Mouse (Mus musculus) embryonic stem cell, embryonic (primary cell): ENCODE data around the gene Zfp628.

Experiments used
- CTCF ChIA-PET, 4 experiments: fragments of 300-600 bp in 2 of 4; fragments of 350-600 bp in 2 of 4; sonication (Branson Sonifier 250); formaldehyde crosslinking; loops; one replicate each; lab custom pipeline; 2022; ENCODE audit warnings: inconsistent platforms in 2 of 4; lab: Charles Lee
- POLR2A ChIA-PET, 4 experiments: fragments of 300-600 bp in 2 of 4; fragments of 350-600 bp in 2 of 4; sonication (Branson Sonifier 250); formaldehyde crosslinking; loops; one replicate each; lab custom pipeline; 2022; ENCODE audit warnings: antibody characterized with exemption in 4 of 4, inconsistent platforms in 1 of 4; lab: Charles Lee

Gene Zfp628

GRCm38 (mm10) chr7:4940068-4940479, 25.1 kb downstream of the Zfp628 start:
- ChIA-PET POLR2A (interaction anchor here (0.6 to 2.5 kb wide), 25 partner anchors 9 to 187 kb away, joined by 3 to 13 read pairs (median 4); partner anchors contain the start of genes Sbk2 (in 3 of the 4), Ube2s (in 3 of the 4), Cox6b2 (in 1 of the 4) and Isoc2a (in 1 of the 4)), CTCF (interaction anchor here (0.5 to 3.8 kb wide), 79 partner anchors 9 to 513 kb away, joined by 3 to 29 read pairs (median 4); partner anchors contain the start of genes Sbk2 (in 4 of the 4), Zfp628 (in 3 of the 4), Isoc2a (in 2 of the 4) and Ssc5d (in 2 of the 4))

- ChIA-PET CTCF (interaction anchor here in 2 of 4 experiments (0.7 to 3.8 kb wide), 8 partner anchors 21 to 119 kb away, joined by 3 to 27 read pairs (median 4); partner anchors contain the start of gene Sbk2 (in 2 of the 2)), POLR2A (interaction anchor here in 2 of 4 experiments (1.3 to 1.4 kb wide), 2 partner anchors 31 to 77 kb away, joined by 3 read pairs; no protein-coding TSS in a partner anchor)
Observed at GRCm38 (mm10) chr7:4942673-4943072, 27.7 kb downstream of the Zfp628 start.

- ChIA-PET CTCF (interaction anchor here (0.6 to 3.8 kb wide), 11 partner anchors 20 to 183 kb away, joined by 3 to 27 read pairs (median 5); partner anchors contain the start of gene Sbk2 (in 3 of the 4)), POLR2A (interaction anchor here in 3 of 4 experiments (0.7 to 1.6 kb wide), 8 partner anchors 14 to 191 kb away, joined by 3 to 5 read pairs (median 3); partner anchors contain the start of genes Ube2s (in 2 of the 3), Cox6b2 (in 1 of the 3), Gm44973 (in 1 of the 3) and Sbk2 (in 1 of the 3))
Observed at GRCm38 (mm10) chr7:4943223-4943815, 28.3 kb downstream of the Zfp628 start.

- CTCF ChIA-PET, result interaction anchor here in 2 of 4 experiments (0.6 to 2.0 kb wide), 3 partner anchors 16 to 1267 kb away, joined by 3 to 8 read pairs (median 4); partner anchors contain the start of gene Sbk2 (in 2 of the 2)
- POLR2A ChIA-PET, result interaction anchor here in 2 of 4 experiments (0.6 to 1.2 kb wide), 7 partner anchors 11 to 1505 kb away, joined by 3 to 7 read pairs (median 4); partner anchors contain the start of gene Ube2s (in 1 of the 2)
Observed at GRCm38 (mm10) chr7:4947855-4948254, 32.8 kb downstream of the Zfp628 start.

- CTCF ChIA-PET, result interaction anchor here in 2 of 4 experiments (1.0 to 2.0 kb wide), 4 partner anchors 8 to 16 kb away, joined by 4 to 8 read pairs (median 6); partner anchors contain the start of gene Sbk2 (in 2 of the 2)
- POLR2A ChIA-PET, result interaction anchor here in 3 of 4 experiments (0.7 to 2.1 kb wide), 8 partner anchors 8 to 156 kb away, joined by 3 to 7 read pairs (median 4); partner anchors contain the start of genes Fiz1 (in 1 of the 3), Rpl28 (in 1 of the 3), Ube2s (in 1 of the 3) and Zfp524 (in 1 of the 3)
Observed at GRCm38 (mm10) chr7:4948386-4948785, 33.4 kb downstream of the Zfp628 start.

GRCm38 (mm10) chr7:4950561-4951342, 35.7 kb downstream of the Zfp628 start:
- POLR2A ChIA-PET, result interaction anchor here in 3 of 4 experiments (0.6 to 2.6 kb wide), 25 partner anchors 9 to 292 kb away, joined by 3 to 10 read pairs (median 3); partner anchors contain the start of genes Sbk2 (in 2 of the 3), Ube2s (in 2 of the 3), Fiz1 (in 1 of the 3) and Isoc2a (in 1 of the 3)
- CTCF ChIA-PET, result interaction anchor here (0.6 to 2.4 kb wide), 9 partner anchors 10 to 1224 kb away, joined by 3 to 10 read pairs (median 4); partner anchors contain the start of gene Sbk2 (in 2 of the 4)

- ChIA-PET POLR2A (interaction anchor here in 2 of 4 experiments (0.7 to 1.2 kb wide), 4 partner anchors 42 to 141 kb away, joined by 3 read pairs; partner anchors contain the start of genes U2af2 (in 1 of the 2) and Ube2s (in 1 of the 2)), CTCF (interaction anchor here in 3 of 4 experiments (0.5 to 1.4 kb wide), 6 partner anchors 10 to 250 kb away, joined by 3 to 10 read pairs (median 4); partner anchors contain the start of gene Sbk2 (in 2 of the 3))
Observed at GRCm38 (mm10) chr7:4953815-4954445, 38.9 kb downstream of the Zfp628 start.

- ChIA-PET POLR2A (interaction anchor here in 2 of 4 experiments (0.7 to 2.7 kb wide), 5 partner anchors 8 to 145 kb away, joined by 3 to 11 read pairs (median 3); partner anchors contain the start of gene Ube2s (in 1 of the 2)), CTCF (interaction anchor here in 1 of 4 experiments (0.7 to 1.1 kb wide), 2 partner anchors 17 to 46 kb away, joined by 3 to 4 read pairs; no protein-coding TSS in a partner anchor)
Observed at GRCm38 (mm10) chr7:4957361-4957760, 42.3 kb downstream of the Zfp628 start.

- CTCF ChIA-PET, result interaction anchor here (0.7 to 2.6 kb wide), 30 partner anchors 9 to 536 kb away, joined by 3 to 29 read pairs (median 4); no protein-coding TSS in a partner anchor
- POLR2A ChIA-PET, result interaction anchor here in 3 of 4 experiments (0.5 to 3.9 kb wide), 25 partner anchors 13 to 976 kb away, joined by 3 to 18 read pairs (median 6); partner anchors contain the start of genes Fiz1 (in 2 of the 3), Ube2s (in 2 of the 3), Zfp524 (in 2 of the 3) and Cox6b2 (in 1 of the 3)
Observed at GRCm38 (mm10) chr7:4963527-4963926, 48.5 kb downstream of the Zfp628 start.

- ChIA-PET POLR2A (interaction anchor here in 3 of 4 experiments (0.5 to 3.9 kb wide), 46 partner anchors 9 to 975 kb away, joined by 3 to 18 read pairs (median 4); partner anchors contain the start of genes Fiz1 (in 3 of the 3), Ube2s (in 3 of the 3), Zfp524 (in 3 of the 3) and Cox6b2 (in 2 of the 3)), CTCF (interaction anchor here (0.5 to 2.6 kb wide), 61 partner anchors 9 to 537 kb away, joined by 3 to 29 read pairs (median 4); partner anchors contain the start of genes Cox6b2 (in 1 of the 4), Fiz1 (in 1 of the 4), Gm44973 (in 1 of the 4) and Isoc2a (in 1 of the 4))
Observed at GRCm38 (mm10) chr7:4964272-4964671, 49.3 kb downstream of the Zfp628 start, which contains the start of gene Sbk2. TSS of gene Sbk2 (minus strand) at chr7:4964406.

GRCm38 (mm10) chr7:4964988-4965387, 50.0 kb downstream of the Zfp628 start:
- ChIA-PET CTCF (interaction anchor here in 3 of 4 experiments (0.5 to 2.6 kb wide), 33 partner anchors 8 to 449 kb away, joined by 3 to 29 read pairs (median 5); partner anchors contain the start of genes Cox6b2 (in 1 of the 3), Fiz1 (in 1 of the 3), Gm44973 (in 1 of the 3) and Rpl28 (in 1 of the 3)), POLR2A (interaction anchor here in 3 of 4 experiments (0.9 to 3.9 kb wide), 25 partner anchors 12 to 212 kb away, joined by 3 to 18 read pairs (median 6); partner anchors contain the start of genes Fiz1 (in 3 of the 3), Zfp524 (in 3 of the 3), Cox6b2 (in 2 of the 3) and Gm44973 (in 2 of the 3))

- CTCF ChIA-PET, result no interaction called here
- POLR2A ChIA-PET, result interaction anchor here in 1 of 4 experiments (0.5 kb wide), 1 partner anchor 25 kb away, joined by 3 read pairs; no protein-coding TSS in a partner anchor
Observed at GRCm38 (mm10) chr7:4971068-4971467, 56.1 kb downstream of the Zfp628 start, which contains the start of gene Sbk3. TSS of gene Sbk3 (minus strand) at chr7:4971168.
